Mouse (Mus musculus): ENCODE results near the gene Lenep. TPM values are rescaled to one million over a fixed set of nuclear protein-coding genes. Genes with fewer than 3 reads are reported as not detected.

Lenep gene
- total RNA-seq, 2 experiments from 2014 or later = not detected

Other genes with a start within 250 kb of the Lenep start
- gene Hcn3, start 242.6 kb downstream of the Lenep start, total RNA-seq (2021) = under 1 TPM; 0.41 to 0.42 TPM
- 10 to 100 TPM; 18.2 to 18.6 TPM for gene Clk2, start 238.0 kb downstream of the Lenep start, total RNA-seq (2021)
- gene Scamp3, start 225.3 kb downstream of the Lenep start, total RNA-seq (2021) = 10 to 100 TPM; 32.1 to 35.6 TPM
- gene Fam189b, start 219.7 kb downstream of the Lenep start, total RNA-seq (2021) = 10 to 100 TPM; 10.7 to 12.6 TPM
- 10 to 100 TPM; 19.5 to 20.7 TPM for gene Gba, start 199.9 kb downstream of the Lenep start, total RNA-seq (2021)
- 10 to 100 TPM; 27.8 to 37.9 TPM for gene Thbs3, start 187.6 kb downstream of the Lenep start, total RNA-seq (2021)
- 10 to 100 TPM; 42.4 to 52.2 TPM for gene Mtx1, start 175.7 kb downstream of the Lenep start, total RNA-seq (2021)
- gene Muc1, start 173.7 kb downstream of the Lenep start, total RNA-seq (2021) = under 1 TPM; 0.21 to 0.22 TPM
- 10 to 100 TPM; 74.0 to 85.6 TPM for gene Krtcap2, start 156.8 kb downstream of the Lenep start, total RNA-seq (2021)
- gene Trim46, start 156.5 kb downstream of the Lenep start, total RNA-seq (2021) = under 1 TPM; 0.16 to 0.39 TPM
- gene Dpm3, start 143.4 kb downstream of the Lenep start, total RNA-seq (2021) = 10 to 100 TPM; 32.5 to 37.3 TPM
- gene Slc50a1, start 132.2 kb downstream of the Lenep start, total RNA-seq (2021) = 10 to 100 TPM; 14.2 to 14.6 TPM
- 10 to 100 TPM; 20.7 to 22.1 TPM for gene Efna1, start 121.7 kb downstream of the Lenep start, total RNA-seq (2021)
- gene Efna3, start 79.8 kb downstream of the Lenep start, total RNA-seq (2021) = not detected
- under 1 TPM; 0.42 to 0.80 TPM for gene Efna4, start 64.8 kb downstream of the Lenep start, total RNA-seq (2021)
- gene Adam15, start 52.8 kb downstream of the Lenep start, total RNA-seq (2021) = 10 to 100 TPM; 35.0 to 40.1 TPM
- gene Dcst2, start 40.8 kb downstream of the Lenep start, total RNA-seq (2021) = not detected
- not detected for gene Dcst1, start 37.5 kb downstream of the Lenep start, total RNA-seq (2021)
- gene Zbtb7b, start 8.0 kb downstream of the Lenep start, total RNA-seq (2021) = 10 to 100 TPM; 18.4 to 24.0 TPM
- 10 to 100 TPM; 30.9 to 33.4 TPM for gene Flad1, start 9.1 kb upstream of the Lenep start, total RNA-seq (2021)
- 10 to 100 TPM in 1 of 2 experiments, 1 to 10 TPM in 1; 9.6 to 14.4 TPM for gene Cks1b, start 15.6 kb upstream of the Lenep start, total RNA-seq (2021)
- 10 to 100 TPM; 35.9 to 38.8 TPM for gene Shc1, start 15.7 kb upstream of the Lenep start, total RNA-seq (2021)
- 10 to 100 TPM; 10.8 to 13.6 TPM for gene Pygo2, start 27.4 kb upstream of the Lenep start, total RNA-seq (2021)
- gene Pbxip1, start 33.9 kb upstream of the Lenep start, total RNA-seq (2021) = 100 to 1,000 TPM; 163 to 164 TPM
- 1 to 10 TPM; 4.6 to 6.3 TPM for gene Pmvk, start 51.7 kb upstream of the Lenep start, total RNA-seq (2021)
- gene Kcnn3, start 117.4 kb upstream of the Lenep start, total RNA-seq (2021) = 1 to 10 TPM; 3.3 to 6.0 TPM

All from gastrocnemius, postnatal 14 days (tissue).